Mouse (Mus musculus) forebrain, embryonic 16.5 days (tissue): ENCODE measurements at regions not wholly inside any gene's neighbourhood (a gene's known extent, or its start where the extent isn't known, plus 50 kb on each side); places are given as distances from the start of the nearest gene placed in this dataset.
A peak's percentile ranks its signal among the peaks of the same experiment; 100 is the strongest.

Experiments
- ATAC-seq: fragments of 200-750 bp; cut with Nextera tagmentation; 2 replicates; pipeline ENCODE4 v1.8.0; 2017; ENCODE audit warnings: mild to moderate bottlenecking, moderate library complexity
- H3K27ac ChIP-seq: fragments of 300-500 bp; sonication (generic); 2 replicates; pipeline ENCODE4 v1.5.1; 2014; ENCODE audit warnings: low read length, control low read depth
- H3K27me3 ChIP-seq: fragments of 300-500 bp; sonication (generic); replicated peaks from 2 replicates; pipeline ENCODE4 v1.6.1; 2014; ENCODE audit warnings: low read length; ENCODE audit not compliant: control insufficient read depth, insufficient read depth
- H3K36me3 ChIP-seq: fragments of 300-500 bp; sonication (generic); 2 replicates; pipeline ENCODE4 v1.6.1; 2014; ENCODE audit not compliant: control insufficient read depth, insufficient read depth
- H3K4me1 ChIP-seq: fragments of 300-500 bp; sonication (generic); replicated peaks from 2 replicates; pipeline ENCODE4 v1.6.1; 2014; ENCODE audit warnings: low read length; ENCODE audit not compliant: control insufficient read depth, insufficient read depth
- H3K4me2 ChIP-seq: fragments of 300-500 bp; sonication (generic); 2 replicates; pipeline ENCODE4 v1.6.1; 2014; ENCODE audit warnings: mild to moderate bottlenecking, low read length, control low read depth
- H3K4me3 ChIP-seq: fragments of 300-500 bp; sonication (generic); replicated peaks from 2 replicates; pipeline ENCODE4 v1.5.1; 2014; ENCODE audit warnings: mild to moderate bottlenecking, low read length, control low read depth
- H3K9ac ChIP-seq: fragments of 300-500 bp; sonication (generic); replicated peaks from 2 replicates; pipeline ENCODE4 v1.6.1; 2014; ENCODE audit warnings: low read depth, low read length, control low read depth
- H3K9me3 ChIP-seq: fragments of 300-500 bp; sonication (generic); 2 replicates; pipeline ENCODE4 v1.6.1; 2016; ENCODE audit warnings: low read length; ENCODE audit not compliant: control insufficient read depth
- WGBS: fragments of 180-500 bp; shearing (Covaris S2); extraction: QIAGEN DNeasy Blood & Tissue Kit; methylation state at CpG from one replicate; pipeline ENCODE4 v1.1.7; 2014; 5-methylcytosine and 5-hydroxymethylcytosine counted together

DNA sequence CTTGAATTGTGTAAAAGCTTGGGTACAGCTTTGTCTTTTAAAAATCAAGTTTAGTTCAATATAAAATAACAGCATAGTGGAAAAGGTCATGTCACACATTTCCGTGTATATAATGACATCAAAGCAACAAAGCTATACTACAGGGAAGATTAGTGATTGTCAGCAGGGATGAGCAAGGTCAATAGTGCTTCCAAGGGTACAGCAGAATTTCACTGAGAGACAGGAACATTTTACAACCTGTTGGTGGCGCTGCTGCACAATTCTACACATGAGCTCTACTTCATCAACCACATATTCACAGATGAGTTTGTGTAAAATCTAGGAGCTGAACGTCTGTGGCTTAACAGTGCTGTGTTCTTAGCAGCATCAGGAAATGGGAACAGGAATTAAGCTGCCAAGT is 74.3 kb upstream of the A2m start:
- H3K4me2 ChIP-seq = no peak overlapping the region
- H3K4me3 ChIP-seq = no peak overlapping the region
- no peak overlapping the region for H3K9ac ChIP-seq
- no peak overlapping the region for H3K27ac ChIP-seq
- H3K9me3 ChIP-seq = no peaks in the 10 kb centered on the region
- 4% methylated on average over 3 of the region's 3 CpGs for WGBS
- no peaks in the 10 kb centered on the region for H3K27me3 ChIP-seq
- no peak; the same call in 1 of the 2 replicates for ATAC-seq
- no peaks in the 10 kb centered on the region for H3K36me3 ChIP-seq
- H3K4me1 ChIP-seq = no peaks in the 10 kb centered on the region

DNA sequence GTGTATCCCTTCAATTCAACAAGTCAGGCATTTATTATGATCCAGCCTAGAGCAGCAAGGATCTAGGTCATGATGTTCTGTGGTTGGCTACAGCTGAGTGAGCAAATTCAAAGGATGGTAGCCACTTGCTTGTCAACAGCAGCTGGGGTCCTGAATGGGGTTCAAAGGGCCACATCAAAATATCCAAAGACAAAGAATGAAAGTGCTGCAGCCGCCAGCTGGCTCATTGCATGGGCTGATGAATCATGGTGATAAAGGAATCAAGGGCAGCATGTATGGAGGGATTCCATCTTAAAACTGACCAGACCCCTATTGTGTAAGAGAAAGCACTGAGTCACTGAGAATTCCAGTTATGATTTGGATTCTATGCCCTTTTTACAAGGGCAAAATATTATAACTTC is 74.8 kb upstream of the A2m start:
- no peak overlapping the region for H3K27ac ChIP-seq
- no peak overlapping the region for H3K4me2 ChIP-seq
- no peak overlapping the region for H3K9ac ChIP-seq
- 18% methylated on average over 1 of the region's 1 CpGs for WGBS
- H3K4me1 ChIP-seq = no peaks in the 10 kb centered on the region
- H3K9me3 ChIP-seq = no peaks in the 10 kb centered on the region
- H3K27me3 ChIP-seq = no peaks in the 10 kb centered on the region
- H3K4me3 ChIP-seq = no peak overlapping the region
- no peaks in the 10 kb centered on the region for H3K36me3 ChIP-seq
- ATAC-seq = no peak

DNA sequence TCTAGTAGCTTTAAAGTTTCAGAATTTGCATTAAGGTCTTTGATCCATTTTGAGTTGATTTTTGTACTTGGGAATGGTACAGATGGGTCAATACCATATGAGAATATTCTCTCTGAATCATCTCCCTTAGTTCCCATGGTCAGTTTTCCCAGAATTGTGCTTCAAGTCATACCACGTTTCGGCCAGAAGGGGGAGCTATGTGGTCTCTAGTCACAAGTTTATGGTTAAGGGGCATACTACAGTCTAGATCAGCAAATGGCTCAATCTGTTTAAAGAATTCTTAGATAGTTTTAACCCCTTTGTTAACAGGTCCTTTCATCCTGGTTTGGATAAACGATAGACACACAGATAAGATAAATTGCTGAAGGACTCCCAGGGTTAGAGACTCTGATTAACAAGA is 78.7 kb upstream of the A2m start:
- Histone ChIP-seq H3K4me1 (no peaks in the 10 kb centered on the region), H3K27ac (no peak overlapping the region), H3K27me3 (no peaks in the 10 kb centered on the region), H3K4me3 (no peak overlapping the region), H3K36me3 (no peaks in the 10 kb centered on the region), H3K4me2 (no peak overlapping the region), H3K9ac (no peak overlapping the region), H3K9me3 (no peaks in the 10 kb centered on the region)
- WGBS = 4% methylated on average over 3 of the region's 3 CpGs
- ATAC-seq = no peak

DNA sequence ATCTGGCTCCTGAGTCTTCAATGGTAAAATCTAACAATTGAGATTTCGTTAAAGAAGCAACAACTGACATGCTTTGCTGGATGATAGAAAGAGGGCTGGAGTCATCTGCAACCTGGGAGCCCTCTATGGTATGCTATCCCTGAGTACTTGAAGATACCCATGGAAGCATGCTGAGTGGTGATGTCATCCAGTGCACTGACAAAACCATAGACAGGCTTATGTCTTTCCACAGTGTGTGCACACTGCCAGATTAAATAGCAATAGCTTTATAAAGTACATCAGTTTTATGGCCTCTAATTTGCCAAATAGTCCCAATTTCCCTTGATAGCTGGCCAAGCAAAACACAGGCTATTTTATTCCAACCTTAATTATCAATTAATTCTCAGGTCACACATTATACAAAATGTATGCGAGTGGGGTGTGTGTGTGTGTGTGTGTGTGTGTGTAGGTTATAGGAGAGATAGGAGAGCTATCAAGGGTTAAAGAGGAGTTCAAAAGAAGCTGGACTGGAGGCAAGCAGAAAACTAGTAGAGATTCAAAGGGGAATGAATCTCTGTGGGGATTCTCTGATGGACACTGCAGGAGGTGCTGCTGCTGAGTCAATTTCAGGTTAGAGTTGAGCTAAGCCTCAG is 80.1 kb upstream of the Iqsec3 start:
- no peak for ATAC-seq

DNA sequence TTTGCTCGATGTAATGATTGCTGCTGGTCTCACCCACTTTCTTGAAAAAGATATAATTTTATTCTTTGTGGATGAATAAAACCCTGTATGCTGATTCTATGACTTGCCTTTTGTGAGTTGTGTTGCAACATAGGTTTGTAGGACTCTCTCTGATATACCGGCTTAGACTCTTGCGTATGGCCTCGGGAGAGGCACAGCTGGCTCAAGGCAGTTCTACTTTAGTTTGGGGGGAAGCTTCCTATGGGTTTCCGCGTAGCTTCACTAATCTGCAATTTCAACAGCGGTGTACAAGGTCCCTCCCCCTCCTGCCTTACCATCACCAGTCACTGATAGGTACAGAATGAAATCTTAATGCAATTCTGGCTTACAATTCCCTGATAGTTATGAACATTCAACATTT is 60.0 kb upstream of the Iqsec3 start:
- H3K27ac ChIP-seq = no peak overlapping the region
- H3K36me3 ChIP-seq = no peaks in the 10 kb centered on the region
- no peak overlapping the region for H3K9ac ChIP-seq
- H3K4me3 ChIP-seq = no peak overlapping the region
- WGBS = 73% methylated on average over 7 of the region's 7 CpGs
- no peak for ATAC-seq
- H3K4me2 ChIP-seq = no peak overlapping the region
- H3K9me3 ChIP-seq = no peaks in the 10 kb centered on the region
- no peaks in the 10 kb centered on the region for H3K27me3 ChIP-seq
- H3K4me1 ChIP-seq = peaks cover 4% of the 10 kb centered on the region; the same call in 1 of the 2 replicates

More for the DNA sequence above, 80.1 kb upstream of the Iqsec3 start:
- no peaks in the 10 kb centered on the region for H3K27me3 ChIP-seq
- H3K4me3 ChIP-seq = no peak overlapping the region
- H3K4me2 ChIP-seq = no peak overlapping the region
- no peaks in the 10 kb centered on the region for H3K9me3 ChIP-seq
- H3K4me1 ChIP-seq = no peaks in the 10 kb centered on the region
- no peak overlapping the region for H3K27ac ChIP-seq
- H3K9ac ChIP-seq = no peak overlapping the region
- 84% methylated on average over 2 of the region's 2 CpGs for WGBS
- no peaks in the 10 kb centered on the region for H3K36me3 ChIP-seq

DNA sequence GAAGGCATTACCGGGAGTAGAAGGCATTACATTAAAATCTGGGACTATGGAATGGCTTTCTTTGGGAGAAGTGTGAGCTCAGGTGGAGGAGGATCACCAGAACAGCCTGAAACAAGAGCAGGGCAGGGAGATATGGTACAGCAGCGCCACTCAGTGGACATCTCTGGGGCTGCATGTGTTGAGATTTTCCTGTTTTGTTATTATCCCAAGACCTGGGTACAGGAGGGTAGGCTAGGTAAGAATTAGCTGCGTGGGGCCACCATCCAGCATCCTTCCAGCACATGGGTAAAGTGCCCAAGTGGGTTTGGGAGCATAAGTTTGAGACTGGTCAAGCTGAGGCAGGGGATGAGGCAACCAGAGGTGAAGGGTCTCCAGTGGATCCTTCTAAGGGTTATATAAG is 59.4 kb upstream of the Iqsec3 start:
- 2% methylated on average over 3 of the region's 3 CpGs for WGBS
- H3K4me2 ChIP-seq = no peak overlapping the region

DNA sequence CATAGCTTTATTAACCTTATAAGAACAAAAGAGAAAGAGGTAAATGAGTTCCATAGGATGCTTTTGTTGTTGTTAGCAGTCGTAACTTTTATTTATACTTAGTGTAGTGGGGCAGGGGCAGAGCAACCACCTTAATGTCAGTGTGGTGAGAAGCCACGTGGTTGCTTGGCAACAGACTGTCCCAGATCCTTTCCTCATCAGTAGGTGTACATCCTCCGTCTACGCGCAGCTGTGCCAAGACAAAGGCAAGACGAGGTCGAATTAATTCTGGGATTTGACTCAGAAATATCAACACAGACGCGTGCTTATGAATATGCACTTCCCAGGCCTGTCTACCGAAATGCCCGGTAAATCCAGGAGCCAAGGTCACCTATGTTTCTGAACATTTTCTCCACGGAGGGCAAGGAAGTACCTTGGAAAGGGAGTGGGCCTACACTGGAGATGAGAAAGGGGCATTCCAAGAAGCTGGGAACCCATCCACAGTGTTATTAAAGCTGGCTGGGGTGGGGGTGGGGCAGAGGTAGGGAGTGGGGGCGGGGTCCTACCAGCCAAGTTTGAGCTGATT is 58.4 kb upstream of the Iqsec3 start:
- no peak overlapping the region for H3K9ac ChIP-seq
- no peaks in the 10 kb centered on the region for H3K27me3 ChIP-seq
- peaks cover 4% of the 10 kb centered on the region; the same call in 1 of the 2 replicates for H3K4me1 ChIP-seq
- peak; percentile 32; the same call in 1 of the 2 replicates for ATAC-seq
- no peaks in the 10 kb centered on the region for H3K9me3 ChIP-seq
- no peak overlapping the region for H3K4me2 ChIP-seq
- WGBS = 55% methylated on average over 13 of the region's 13 CpGs
- no peak overlapping the region for H3K27ac ChIP-seq
- no peak overlapping the region for H3K4me3 ChIP-seq
- H3K36me3 ChIP-seq = no peaks in the 10 kb centered on the region

More for the DNA sequence above, 59.4 kb upstream of the Iqsec3 start:
- H3K27me3 ChIP-seq = no peaks in the 10 kb centered on the region
- H3K27ac ChIP-seq = no peak overlapping the region
- no peak overlapping the region for H3K4me3 ChIP-seq
- H3K4me1 ChIP-seq = peaks cover 4% of the 10 kb centered on the region; the same call in 1 of the 2 replicates
- H3K9ac ChIP-seq = no peak overlapping the region
- no peaks in the 10 kb centered on the region for H3K36me3 ChIP-seq
- no peaks in the 10 kb centered on the region for H3K9me3 ChIP-seq
- ATAC-seq = peak; percentile 77

DNA sequence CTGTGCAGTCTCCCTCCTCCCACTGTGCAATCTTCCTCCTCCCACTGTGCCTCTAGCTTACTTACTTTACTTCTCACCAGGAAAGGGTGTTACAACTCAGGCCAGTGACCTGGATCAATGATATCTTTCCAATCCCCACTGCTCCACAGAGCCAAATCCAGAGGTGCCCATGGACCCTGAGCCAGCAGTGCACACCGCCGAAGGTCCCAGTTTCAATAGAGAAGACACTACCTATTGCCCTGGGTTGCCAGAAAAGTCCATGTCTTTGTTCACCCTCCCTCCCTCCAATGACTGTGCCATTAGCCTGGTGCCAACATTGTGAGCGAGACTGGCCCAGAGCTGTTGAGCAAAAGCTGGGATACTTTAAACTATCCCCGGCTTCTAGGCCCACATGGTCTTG is 53.8 kb upstream of the Iqsec3 start:
- Histone ChIP-seq H3K27me3 (no peaks in the 10 kb centered on the region), H3K4me1 (peaks cover 7% of the 10 kb centered on the region), H3K36me3 (no peaks in the 10 kb centered on the region), H3K4me2 (no peak overlapping the region), H3K4me3 (no peak overlapping the region), H3K27ac (no peak overlapping the region), H3K9ac (no peak overlapping the region), H3K9me3 (no peaks in the 10 kb centered on the region)
- no peak for ATAC-seq
- 93% methylated on average over 4 of the region's 4 CpGs for WGBS

DNA sequence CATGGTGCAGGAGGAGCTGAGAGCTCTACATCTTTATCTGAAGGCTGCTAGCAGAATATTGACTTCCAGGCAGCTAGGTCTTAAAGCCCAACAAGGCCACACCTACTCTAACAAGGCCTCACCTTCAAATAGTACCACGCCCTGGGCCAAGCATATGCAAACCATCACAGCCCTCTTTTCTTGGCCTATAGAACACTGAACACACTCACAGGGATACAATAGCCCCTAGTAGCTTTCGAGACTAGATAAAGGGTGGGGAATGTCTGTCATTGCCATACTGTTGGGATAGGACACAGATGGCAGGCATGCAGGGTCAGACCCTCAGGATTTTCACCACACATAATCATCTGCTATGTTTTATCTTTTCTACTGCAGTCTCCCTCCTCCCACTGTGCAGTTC is 52.6 kb upstream of the Iqsec3 start:
- Histone ChIP-seq H3K27me3 (no peaks in the 10 kb centered on the region), H3K4me3 (no peak overlapping the region), H3K9me3 (no peaks in the 10 kb centered on the region), H3K4me2 (no peak overlapping the region), H3K4me1 (peaks cover 3% of the 10 kb centered on the region), H3K27ac (no peak overlapping the region), H3K36me3 (no peaks in the 10 kb centered on the region), H3K9ac (no peak overlapping the region)
- WGBS = 90% methylated on average over 2 of the region's 2 CpGs
- no peak for ATAC-seq

DNA sequence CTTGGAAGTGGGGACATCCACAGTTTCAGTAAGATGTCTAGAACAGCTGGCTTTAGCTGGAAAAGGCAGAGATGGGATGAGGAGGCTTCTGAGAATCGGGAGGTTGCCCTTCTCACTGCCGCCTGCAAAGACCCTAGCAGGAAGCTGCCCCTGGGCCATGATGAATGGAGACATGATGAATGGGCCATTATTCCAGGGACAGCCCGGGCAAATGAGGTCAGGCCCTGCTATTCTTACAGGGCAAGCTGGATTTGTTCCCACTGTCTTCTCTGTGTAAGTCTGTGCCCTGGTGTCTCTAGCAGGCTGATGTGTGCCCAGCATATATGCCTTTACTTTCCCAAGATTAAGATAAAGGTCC is 51.1 kb upstream of the Iqsec3 start:
- Histone ChIP-seq H3K9ac (no peak overlapping the region), H3K27me3 (no peaks in the 10 kb centered on the region), H3K4me3 (no peak overlapping the region), H3K9me3 (no peaks in the 10 kb centered on the region), H3K27ac (no peak overlapping the region), H3K4me2 (no peak overlapping the region), H3K4me1 (peaks cover 3% of the 10 kb centered on the region), H3K36me3 (no peaks in the 10 kb centered on the region)
- no peak for ATAC-seq
- 15% methylated on average over 3 of the region's 3 CpGs for WGBS
